Mouse (Mus musculus): ENCODE results near the gene Actrt2. TPM values are rescaled to one million over a fixed set of nuclear protein-coding genes. Genes with fewer than 3 reads are reported as not detected.

Actrt2 gene
- total RNA-seq, 2 experiments from 2014 or later, result not detected

DNA sequence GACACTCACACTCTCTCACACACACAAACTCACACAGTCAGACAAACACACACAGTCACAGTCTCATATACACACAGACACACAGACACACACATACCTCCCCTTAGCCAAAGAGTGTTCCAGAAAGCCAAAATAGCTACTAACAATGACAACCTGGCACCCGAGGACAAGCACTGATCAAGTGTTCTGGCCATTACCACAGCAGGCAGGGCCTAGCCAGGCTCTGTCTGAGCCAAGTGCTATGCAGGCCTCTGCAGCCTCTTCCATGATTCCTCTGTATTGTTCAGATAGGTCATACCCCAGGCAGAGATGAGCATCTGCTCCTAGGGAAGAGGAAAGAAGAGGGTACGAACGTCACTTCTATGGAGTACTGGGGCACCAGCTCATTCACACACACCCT lies 44.4 kb downstream of the Actrt2 start:
- intact Hi-C loops (cut with DNase I), result no loop called here

DNA sequence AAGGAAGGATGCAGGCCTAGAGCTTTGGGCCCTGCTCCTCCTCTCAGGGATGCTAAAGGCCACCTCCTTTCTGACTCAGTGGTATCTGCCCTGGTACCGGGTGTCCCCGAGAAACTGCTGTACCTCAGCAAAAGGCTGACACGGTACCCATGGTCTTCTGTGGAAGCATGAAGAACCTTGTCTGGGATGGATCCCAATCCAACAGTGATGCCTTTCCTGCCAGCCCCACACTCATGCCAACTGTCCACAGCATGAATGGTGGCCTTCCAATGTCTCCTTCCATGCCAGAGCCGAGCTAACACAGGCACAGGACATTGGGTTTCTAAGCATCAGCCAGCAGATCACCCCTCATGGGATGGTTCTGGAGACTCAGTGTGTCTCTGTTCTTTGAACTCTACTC lies 45.1 kb downstream of the Actrt2 start:
- intact Hi-C loops (cut with DNase I), result no loop called here
- DNase-seq (ENCODE audit: low spot score in 2 of 2), result no peak

More for the DNA sequence above, 44.4 kb downstream of the Actrt2 start:
- no peak for DNase-seq (ENCODE audit: low spot score in 2 of 2)

Other genes starting within 250 kb of the Actrt2 start
- gene Prdm16, start 31.0 kb downstream of the Actrt2 start, total RNA-seq (2021), result 1 to 10 TPM; 6.5 to 7.7 TPM
- 1 to 10 TPM; 2.4 to 2.7 TPM for gene Ttc34, start 169.6 kb upstream of the Actrt2 start, total RNA-seq (2021)
- under 1 TPM; 0.48 to 0.85 TPM for gene Mmel1, start 201.7 kb upstream of the Actrt2 start, total RNA-seq (2021)
- 10 to 100 TPM; 47.5 to 51.4 TPM for gene Fam213b, start 231.3 kb upstream of the Actrt2 start, total RNA-seq (2021)